Mouse (Mus musculus) spleen, adult 2 months (tissue): ENCODE results near the gene Cpt1b.

Experiments used
- CTCF ChIP-seq: fragments of 200-500 bp; IDR thresholded peaks from 2 replicates; pipeline ENCODE4 v1.5.1; 2011; ENCODE audit warnings: mild to moderate bottlenecking, inconsistent platforms; ENCODE audit not compliant: insufficient read depth, insufficient read length, insufficient replicate concordance; ENCODE audit errors: extremely low read depth
- POLR2A ChIP-seq: fragments of 200-500 bp; IDR thresholded peaks from 2 replicates; pipeline ENCODE4 v1.6.1; 2011; ENCODE audit warnings: low read depth, low read length, inconsistent platforms

DNA sequence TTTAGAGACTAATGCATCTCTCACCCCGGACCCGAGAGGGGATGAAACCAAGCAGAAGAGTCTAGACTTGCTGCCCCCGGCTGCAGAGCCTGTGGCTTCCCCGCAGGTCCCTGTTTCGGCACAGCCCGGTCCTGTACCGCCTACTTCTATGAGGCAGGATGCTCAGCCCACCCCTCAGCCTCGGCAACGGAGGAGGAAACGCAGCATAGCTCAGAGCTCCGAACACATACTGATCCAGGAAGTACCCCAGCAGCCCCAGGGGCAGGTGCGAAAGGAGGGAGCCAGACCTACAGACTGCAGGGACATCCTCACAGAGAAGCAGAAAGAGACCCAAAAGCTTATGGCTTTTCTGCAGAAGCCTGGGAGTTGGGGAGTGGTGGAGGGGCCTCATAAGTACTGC lies 38.5 kb downstream of the Cpt1b start:
- TF ChIP-seq POLR2A (no peak), CTCF (no peak)
